Mouse (Mus musculus) embryonic facial prominence, embryonic 14.5 days (tissue): ENCODE data around the gene Zfp131. TPM values are rescaled to one million over a fixed set of nuclear protein-coding genes. Genes with fewer than 3 reads are reported as not detected.

Experiments
- ATAC-seq: fragments of 200-750 bp; cut with Nextera tagmentation; 2 replicates; pipeline ENCODE4 v1.8.0; 2017; ENCODE audit warnings: low read depth, moderate number of reproducible peaks, moderate TSS enrichment
- DNase-seq: peaks from one replicate; pipeline ENCODE4 v3.0.0-alpha.2; 2015; ENCODE audit warnings: low spot score
- H3K27ac ChIP-seq: fragments of 300-500 bp; sonication (generic); replicated peaks from 2 replicates; pipeline ENCODE4 v1.5.1; 2014; ENCODE audit warnings: low read depth, mild to moderate bottlenecking, low read length, moderate library complexity
- H3K27me3 ChIP-seq: fragments of 300-500 bp; sonication (generic); replicated peaks from 2 replicates; pipeline ENCODE4 v1.6.1; 2014; ENCODE audit warnings: low read length; ENCODE audit not compliant: control insufficient read depth, insufficient read depth
- H3K36me3 ChIP-seq: fragments of 300-500 bp; sonication (generic); 2 replicates; pipeline ENCODE4 v1.6.1; 2014; ENCODE audit warnings: low read length, mixed read lengths; ENCODE audit not compliant: control insufficient read depth, insufficient read depth
- H3K4me1 ChIP-seq: fragments of 300-500 bp; sonication (generic); 2 replicates; pipeline ENCODE4 v1.6.1; 2014; ENCODE audit warnings: antibody characterized with exemption, low read length; ENCODE audit not compliant: control insufficient read depth, insufficient read depth
- H3K4me2 ChIP-seq: fragments of 300-500 bp; sonication (generic); 2 replicates; pipeline ENCODE4 v1.6.1; 2014; ENCODE audit warnings: low read depth, mild to moderate bottlenecking, low read length, moderate library complexity, mixed read lengths
- H3K4me3 ChIP-seq: fragments of 300-500 bp; sonication (generic); 2 replicates; pipeline ENCODE4 v1.5.1; 2014; ENCODE audit warnings: low read depth, mild to moderate bottlenecking, low read length
- H3K9ac ChIP-seq: fragments of 300-500 bp; sonication (generic); 2 replicates; pipeline ENCODE4 v1.6.1; 2014; ENCODE audit warnings: low read depth, mild to moderate bottlenecking, low read length, moderate library complexity, mixed read lengths
- H3K9me3 ChIP-seq: fragments of 300-500 bp; sonication (generic); 2 replicates; pipeline ENCODE4 v1.6.1; 2016; ENCODE audit warnings: low read length; ENCODE audit not compliant: control insufficient read depth
- WGBS: fragments of 180-500 bp; shearing (Covaris S2); extraction: QIAGEN DNeasy Blood & Tissue Kit; methylation state at CpG from one replicate; pipeline ENCODE4 v1.1.7; 2014; 5-methylcytosine and 5-hydroxymethylcytosine counted together
- polyA plus RNA-seq: library from polyadenylated mRNA; unstranded; fragments of >200 nt; fragmentation: Nextera tagmentation; extraction: Ambion mirVana; gene quantifications from 2 replicates; pipeline ENCODE4 v1.2.1, GENCODE M21; 2014

Zfp131 gene
- polyA plus RNA-seq, 1 experiment from 2014 or later, result 34.9 TPM

GRCm38 (mm10) chr13:119810031-119810430 is 19.3 kb upstream of the Zfp131 start:
- 64% methylated on average over 8 of the region's 9 CpGs for WGBS
- Histone ChIP-seq H3K4me3 (no peak overlapping the region), H3K9me3 (no peaks in the 10 kb centered on the region), H3K27ac (no peak overlapping the region), H3K27me3 (no peaks in the 10 kb centered on the region), H3K9ac (no peak overlapping the region), H3K4me1 (no peaks in the 10 kb centered on the region), H3K36me3 (no peaks in the 10 kb centered on the region), H3K4me2 (no peak overlapping the region)
- DNase-seq, result peak; percentile 28
- no peak for ATAC-seq

GRCm38 (mm10) chr13:119808937-119809336 is 18.2 kb upstream of the Zfp131 start:
- Histone ChIP-seq H3K9me3 (no peaks in the 10 kb centered on the region), H3K9ac (no peak overlapping the region), H3K27me3 (no peaks in the 10 kb centered on the region), H3K4me2 (no peak overlapping the region), H3K4me3 (no peak overlapping the region), H3K36me3 (no peaks in the 10 kb centered on the region), H3K4me1 (no peaks in the 10 kb centered on the region), H3K27ac (no peak overlapping the region)
- WGBS, result 59% methylated on average over 2 of the region's 2 CpGs
- DNase-seq (no peak), ATAC-seq (no peak)

GRCm38 (mm10) chr13:119797656-119798055 is 7.0 kb upstream of the Zfp131 start:
- H3K4me1 ChIP-seq, result no peaks in the 10 kb centered on the region
- H3K27me3 ChIP-seq, result no peaks in the 10 kb centered on the region
- DNase-seq, result no peak
- 67% methylated on average over 4 of the region's 4 CpGs for WGBS
- no peak for ATAC-seq
- no peak overlapping the region for H3K9ac ChIP-seq
- H3K4me3 ChIP-seq, result no peak overlapping the region
- H3K36me3 ChIP-seq, result no peaks in the 10 kb centered on the region
- no peak overlapping the region for H3K4me2 ChIP-seq
- H3K27ac ChIP-seq, result no peak overlapping the region
- no peaks in the 10 kb centered on the region for H3K9me3 ChIP-seq

GRCm38 (mm10) chr13:119792791-119793404 is 2.2 kb upstream of the Zfp131 start:
- DNase-seq (no peak), ATAC-seq (no peak)
- H3K4me2 ChIP-seq, result no peak overlapping the region
- H3K27ac ChIP-seq, result no peak overlapping the region
- no peak overlapping the region for H3K4me3 ChIP-seq
- WGBS, result 87% methylated on average over 5 of the region's 5 CpGs
- H3K9ac ChIP-seq, result no peak overlapping the region
- H3K27me3 ChIP-seq, result no peaks in the 10 kb centered on the region
- H3K9me3 ChIP-seq, result no peaks in the 10 kb centered on the region
- peaks cover 7% of the 10 kb centered on the region for H3K36me3 ChIP-seq
- peaks cover 4% of the 10 kb centered on the region; the same call in 1 of the 2 replicates for H3K4me1 ChIP-seq

GRCm38 (mm10) chr13:119791580-119792135 is 969 bp upstream of the Zfp131 start:
- peaks cover 4% of the 10 kb centered on the region; the same call in 1 of the 2 replicates for H3K4me1 ChIP-seq
- H3K27ac ChIP-seq, result peak overlapping the region; percentile 95
- no peak for DNase-seq
- no peaks in the 10 kb centered on the region for H3K9me3 ChIP-seq
- peak overlapping the region; percentile 81 for H3K4me3 ChIP-seq
- 4% methylated on average over 18 of the region's 18 CpGs for WGBS
- ATAC-seq, result no peak
- H3K36me3 ChIP-seq, result peaks cover 17% of the 10 kb centered on the region
- H3K27me3 ChIP-seq, result no peaks in the 10 kb centered on the region
- H3K4me2 ChIP-seq, result peak overlapping the region; percentile 89
- peak overlapping the region; percentile 98 for H3K9ac ChIP-seq

- H3K9ac ChIP-seq, result peak overlapping the region; percentile 98
- peak overlapping the region; percentile 81 for H3K4me3 ChIP-seq
- H3K27ac ChIP-seq, result peak overlapping the region; percentile 95
- no peaks in the 10 kb centered on the region for H3K27me3 ChIP-seq
- no peaks in the 10 kb centered on the region for H3K9me3 ChIP-seq
- H3K4me2 ChIP-seq, result peak overlapping the region; percentile 67
- WGBS, result 2% methylated on average over 25 of the region's 66 CpGs
- H3K36me3 ChIP-seq, result peaks cover 31% of the 10 kb centered on the region
- peak; percentile 86 for DNase-seq
- H3K4me1 ChIP-seq, result peaks cover 4% of the 10 kb centered on the region; the same call in 1 of the 2 replicates
- ATAC-seq, result peak; percentile 64
Measured at GRCm38 (mm10) chr13:119789851-119790717, 605 bp downstream of the Zfp131 start.

- H3K4me3 ChIP-seq, result no peak overlapping the region
- peaks cover 88% of the 10 kb centered on the region for H3K36me3 ChIP-seq
- 87% methylated on average over 4 of the region's 4 CpGs for WGBS
- no peaks in the 10 kb centered on the region for H3K9me3 ChIP-seq
- no peaks in the 10 kb centered on the region for H3K4me1 ChIP-seq
- H3K27me3 ChIP-seq, result no peaks in the 10 kb centered on the region
- DNase-seq (no peak), ATAC-seq (no peak)
- H3K4me2 ChIP-seq, result no peak overlapping the region
- H3K9ac ChIP-seq, result no peak overlapping the region
- no peak overlapping the region for H3K27ac ChIP-seq
Measured at GRCm38 (mm10) chr13:119783581-119783980, 7.1 kb downstream of the Zfp131 start.

- no peaks in the 10 kb centered on the region for H3K9me3 ChIP-seq
- H3K27ac ChIP-seq, result no peak overlapping the region
- no peak overlapping the region for H3K4me3 ChIP-seq
- no peak overlapping the region for H3K4me2 ChIP-seq
- 60% methylated on average over 6 of the region's 6 CpGs for WGBS
- no peaks in the 10 kb centered on the region for H3K4me1 ChIP-seq
- no peak overlapping the region for H3K9ac ChIP-seq
- H3K27me3 ChIP-seq, result no peaks in the 10 kb centered on the region
- ATAC-seq (no peak), DNase-seq (no peak)
- peaks cover 87% of the 10 kb centered on the region for H3K36me3 ChIP-seq
Measured at GRCm38 (mm10) chr13:119768541-119768940, 22.1 kb downstream of the Zfp131 start.
